Mouse (Mus musculus): Measurements from ENCODE around the gene Tes3-ps.

- TF ChIP-seq FLI1 (IDR thresholded peaks at IDR 0.05; ENCODE audit: low read length) (no peak), GATA1 (IDR thresholded peaks at IDR 0.05; ENCODE audit: borderline replicate concordance, low read length) (no peak)
These were observed 45.6 kb downstream of the Tes3-ps start for GRCm38 (mm10) chr13:49538693-49539092.
